Mouse (Mus musculus) liver, embryonic 11.5 days (tissue): ENCODE results near the gene Sqor. TPM values are rescaled to one million over a fixed set of nuclear protein-coding genes. Genes with fewer than 3 reads are reported as not detected.

Source experiments
- ATAC-seq: fragments of 200-750 bp; cut with Nextera tagmentation; replicated peaks from 2 replicates; pipeline ENCODE4 v1.8.0; 2017; ENCODE audit warnings: moderate number of reproducible peaks, mild to moderate bottlenecking, moderate TSS enrichment, moderate library complexity; ENCODE audit not compliant: low FRiP score
- DNase-seq: peaks from one replicate; pipeline ENCODE4 v3.0.0-alpha.2; 2017; ENCODE audit warnings: low spot score
- H3K27ac ChIP-seq: fragments of 300-500 bp; sonication (generic); 2 replicates; pipeline ENCODE4 v1.5.1; 2014; ENCODE audit warnings: mild to moderate bottlenecking, low read depth, low read length, control low read depth
- H3K27me3 ChIP-seq: fragments of 300-500 bp; sonication (generic); replicated peaks from 2 replicates; pipeline ENCODE4 v1.6.1; 2014; ENCODE audit warnings: low read length, mixed read lengths; ENCODE audit not compliant: control insufficient read depth, insufficient read depth
- H3K36me3 ChIP-seq: fragments of 300-500 bp; sonication (generic); 2 replicates; pipeline ENCODE4 v1.6.1; 2014; ENCODE audit warnings: mild to moderate bottlenecking, low read length, moderate library complexity, mixed read lengths; ENCODE audit not compliant: control insufficient read depth, insufficient read depth
- H3K4me1 ChIP-seq: fragments of 300-500 bp; sonication (generic); replicated peaks from 2 replicates; pipeline ENCODE4 v1.6.1; 2014; ENCODE audit warnings: low read length, mixed read lengths; ENCODE audit not compliant: control insufficient read depth, insufficient read depth
- H3K4me2 ChIP-seq: fragments of 300-500 bp; sonication (generic); 2 replicates; pipeline ENCODE4 v1.6.1; 2014; ENCODE audit warnings: mild to moderate bottlenecking, control low read depth, moderate library complexity
- H3K4me3 ChIP-seq: fragments of 300-500 bp; sonication (generic); 2 replicates; pipeline ENCODE4 v1.5.1; 2014; ENCODE audit warnings: low read depth, low read length, control low read depth
- H3K9ac ChIP-seq: fragments of 300-500 bp; sonication (generic); 2 replicates; pipeline ENCODE4 v1.6.1; 2014; ENCODE audit warnings: low read depth, low read length, control low read depth
- H3K9me3 ChIP-seq: fragments of 300-500 bp; sonication (generic); 2 replicates; pipeline ENCODE4 v1.6.1; 2016; ENCODE audit warnings: low read length, inconsistent platforms, mixed read lengths; ENCODE audit not compliant: control insufficient read depth
- WGBS: fragments of 180-500 bp; shearing (Covaris S2); extraction: QIAGEN DNeasy Blood & Tissue Kit; methylation state at CpG from one replicate; pipeline ENCODE4 v1.1.7; 2014; 5-methylcytosine and 5-hydroxymethylcytosine counted together
- polyA plus RNA-seq: library from polyadenylated mRNA; unstranded; fragments of >200 nt; fragmentation: Nextera tagmentation; extraction: Ambion mirVana; gene quantifications from 2 replicates; pipeline ENCODE4 v1.2.1, GENCODE M21; 2014

The Sqor gene
- polyA plus RNA-seq, 1 experiment from 2014 or later: 2.3 TPM

DNA sequence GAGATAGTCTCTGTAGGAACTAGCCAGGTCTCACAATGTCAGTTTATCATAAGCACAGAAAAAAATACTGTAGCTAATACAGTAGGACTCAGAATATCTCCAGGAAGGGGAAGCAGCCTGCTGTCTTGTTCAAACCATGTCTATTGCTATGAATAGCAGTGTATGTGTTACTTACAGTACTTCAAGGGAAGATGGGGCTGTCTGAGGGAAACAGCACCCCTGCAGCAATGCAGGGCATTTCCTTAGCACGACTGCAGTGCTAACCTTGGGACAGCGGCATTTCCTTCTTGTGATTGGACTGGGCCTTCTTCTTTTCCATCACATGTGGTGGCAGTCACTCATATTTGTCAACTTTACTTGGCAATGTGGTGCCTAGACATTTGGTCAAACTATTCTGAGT lies 11.8 kb downstream of the Sqor start:
- Histone ChIP-seq H3K4me3 (no peak overlapping the region), H3K9me3 (no peaks in the 10 kb centered on the region), H3K4me2 (no peak overlapping the region), H3K27me3 (no peaks in the 10 kb centered on the region), H3K9ac (no peak overlapping the region), H3K27ac (no peak overlapping the region), H3K4me1 (no peaks in the 10 kb centered on the region), H3K36me3 (no peaks in the 10 kb centered on the region)
- ATAC-seq: no peak; the same call in 1 of the 2 replicates
- 57% methylated on average over 2 of the region's 2 CpGs for WGBS
- no peak for DNase-seq

DNA sequence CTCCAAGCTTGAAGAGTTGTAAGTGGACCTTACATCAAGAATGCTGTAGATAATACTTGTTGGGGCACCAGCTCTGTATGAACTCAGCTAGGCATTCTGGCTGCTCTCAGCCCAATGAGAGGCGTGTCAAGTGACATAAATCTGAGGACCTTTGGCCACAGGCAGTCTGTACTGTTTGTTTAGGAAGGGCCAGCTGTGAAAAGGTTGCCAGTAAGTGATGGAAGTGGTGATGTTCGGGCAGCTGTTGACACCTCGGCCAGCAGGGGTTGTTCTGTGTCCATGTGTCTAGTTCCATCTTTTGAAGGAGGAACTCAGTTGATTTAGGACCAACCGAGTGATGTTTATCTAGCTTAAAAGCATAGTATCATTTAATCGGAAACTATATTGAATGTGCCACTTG lies 14.9 kb downstream of the Sqor start:
- Histone ChIP-seq H3K36me3 (no peaks in the 10 kb centered on the region), H3K27me3 (no peaks in the 10 kb centered on the region), H3K9ac (no peak overlapping the region), H3K4me3 (no peak overlapping the region), H3K27ac (no peak overlapping the region), H3K9me3 (no peaks in the 10 kb centered on the region), H3K4me2 (no peak overlapping the region), H3K4me1 (no peaks in the 10 kb centered on the region)
- ATAC-seq (no peak), DNase-seq (no peak)
- 55% methylated on average over 5 of the region's 5 CpGs for WGBS

- Histone ChIP-seq H3K9ac (no peak overlapping the region), H3K4me2 (no peak overlapping the region), H3K36me3 (no peaks in the 10 kb centered on the region), H3K27me3 (no peaks in the 10 kb centered on the region), H3K9me3 (no peaks in the 10 kb centered on the region), H3K27ac (no peak overlapping the region), H3K4me1 (no peaks in the 10 kb centered on the region), H3K4me3 (no peak overlapping the region)
- whole genome bisulfite sequencing: 26% methylated on average over 3 of the region's 3 CpGs
- DNase-seq (no peak), ATAC-seq (no peak)
Measured at GRCm38 (mm10) chr2:122780447-122780846, 15.4 kb downstream of the Sqor start.

DNA sequence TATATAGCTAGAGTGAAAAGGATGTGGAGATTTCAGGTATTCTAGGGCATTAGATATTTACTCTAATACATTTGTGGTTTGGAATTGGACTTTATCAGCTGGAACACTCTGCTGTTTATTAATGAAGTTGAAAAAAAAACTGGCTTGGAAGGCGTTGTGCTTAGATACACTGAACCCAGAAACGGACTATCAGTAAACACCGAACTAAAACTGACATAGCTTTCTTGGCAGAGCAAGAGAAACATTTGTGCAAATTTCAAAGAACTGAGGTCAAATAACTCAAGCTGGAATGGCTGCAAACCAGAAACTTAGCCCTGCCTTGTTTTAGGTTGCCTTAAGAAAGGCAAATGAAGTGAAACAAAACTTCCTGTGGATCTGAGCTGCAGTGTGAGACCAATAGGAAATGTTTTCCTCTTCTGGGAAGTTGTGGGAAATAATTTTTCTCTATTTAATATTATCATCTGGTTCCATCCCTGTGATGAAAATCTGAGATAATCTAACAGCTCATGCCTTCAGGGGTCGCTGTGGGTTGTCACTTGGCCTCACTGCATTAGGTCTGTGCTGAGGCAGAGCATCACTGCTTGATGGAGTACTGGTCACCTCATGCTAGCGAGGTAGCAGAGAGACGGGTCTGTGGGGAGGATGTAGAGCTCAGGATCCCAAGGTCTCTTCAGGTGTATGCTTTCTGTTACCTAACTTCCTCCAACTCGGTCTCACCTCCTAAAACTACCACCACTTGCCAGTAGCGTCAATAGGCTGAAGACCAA lies 16.7 kb downstream of the Sqor start:
- Histone ChIP-seq H3K9me3 (no peaks in the 10 kb centered on the region), H3K4me1 (no peaks in the 10 kb centered on the region), H3K4me3 (no peak overlapping the region), H3K27ac (no peak overlapping the region), H3K9ac (no peak overlapping the region), H3K36me3 (no peaks in the 10 kb centered on the region), H3K27me3 (no peaks in the 10 kb centered on the region), H3K4me2 (no peak overlapping the region)
- WGBS: 66% methylated on average over 8 of the region's 8 CpGs
- DNase-seq (no peak), ATAC-seq (no peak)

- Histone ChIP-seq H3K27ac (no peak overlapping the region), H3K9me3 (no peaks in the 10 kb centered on the region), H3K4me1 (no peaks in the 10 kb centered on the region), H3K4me3 (no peak overlapping the region), H3K27me3 (no peaks in the 10 kb centered on the region), H3K36me3 (no peaks in the 10 kb centered on the region), H3K4me2 (no peak overlapping the region), H3K9ac (no peak overlapping the region)
- 92% methylated on average over 2 of the region's 2 CpGs for WGBS
- DNase-seq: no peak
- ATAC-seq: no peak
Measured at GRCm38 (mm10) chr2:122783730-122784129, 18.7 kb downstream of the Sqor start.

DNA sequence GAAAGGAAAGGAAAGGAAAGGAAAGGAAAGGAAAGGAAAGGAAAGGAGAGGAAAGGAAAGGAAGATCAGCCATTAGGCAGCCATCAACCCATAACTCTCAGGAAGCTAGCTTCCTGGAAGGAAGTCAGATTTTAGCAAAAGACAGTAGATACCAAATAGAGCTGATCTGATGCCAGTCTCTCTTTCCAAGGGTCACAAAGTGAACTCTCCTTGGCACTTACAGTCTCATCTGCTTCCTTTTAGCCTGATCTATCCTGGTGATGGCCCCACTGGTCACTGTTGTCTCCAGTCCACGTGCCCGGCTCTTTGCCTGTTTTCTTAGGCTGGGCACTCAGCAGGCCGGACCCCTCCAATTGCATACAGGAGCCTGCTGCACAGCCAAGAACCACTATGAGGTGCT lies 19.7 kb downstream of the Sqor start:
- no peak for DNase-seq
- Histone ChIP-seq H3K9me3 (no peaks in the 10 kb centered on the region), H3K4me1 (no peaks in the 10 kb centered on the region), H3K36me3 (no peaks in the 10 kb centered on the region), H3K4me3 (no peak overlapping the region), H3K27ac (no peak overlapping the region), H3K9ac (no peak overlapping the region), H3K27me3 (no peaks in the 10 kb centered on the region), H3K4me2 (no peak overlapping the region)
- no peak for ATAC-seq
- 87% methylated on average over 3 of the region's 3 CpGs for WGBS

GRCm38 (mm10) chr2:122786167-122786566 lies 21.1 kb downstream of the Sqor start:
- Histone ChIP-seq H3K27me3 (no peaks in the 10 kb centered on the region), H3K9ac (no peak overlapping the region), H3K4me2 (no peak overlapping the region), H3K4me1 (no peaks in the 10 kb centered on the region), H3K4me3 (no peak overlapping the region), H3K9me3 (no peaks in the 10 kb centered on the region), H3K36me3 (no peaks in the 10 kb centered on the region), H3K27ac (no peak overlapping the region)
- no peak for DNase-seq
- 78% methylated on average over 2 of the region's 2 CpGs for WGBS
- no peak for ATAC-seq

DNA sequence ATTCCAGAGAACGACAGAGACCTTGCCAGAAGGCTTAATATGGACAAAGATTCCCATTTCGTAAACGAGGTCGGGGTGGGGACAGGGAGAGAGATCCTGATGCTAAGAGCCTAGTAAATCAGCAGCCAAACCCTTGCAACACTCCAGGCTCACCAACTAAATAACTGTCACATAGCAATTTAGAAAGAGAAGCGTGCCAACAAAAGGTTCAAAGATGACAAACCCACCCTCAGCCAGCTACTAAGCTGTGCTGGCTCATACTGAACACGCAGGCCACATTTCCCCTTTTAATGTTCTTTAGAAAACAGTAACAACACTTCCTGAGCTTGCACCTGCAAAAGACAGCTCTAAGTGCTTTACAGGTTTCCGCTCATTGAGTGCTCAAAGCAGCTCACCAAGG lies 24.3 kb downstream of the Sqor start:
- no peak overlapping the region for H3K4me2 ChIP-seq
- H3K27me3 ChIP-seq: no peaks in the 10 kb centered on the region
- no peak for ATAC-seq
- H3K36me3 ChIP-seq: no peaks in the 10 kb centered on the region
- no peak overlapping the region for H3K9ac ChIP-seq
- H3K9me3 ChIP-seq: no peaks in the 10 kb centered on the region
- DNase-seq: no peak
- no peak overlapping the region for H3K4me3 ChIP-seq
- H3K4me1 ChIP-seq: no peaks in the 10 kb centered on the region
- no peak overlapping the region for H3K27ac ChIP-seq
- WGBS: 79% methylated on average over 7 of the region's 7 CpGs

- H3K27me3 ChIP-seq: no peaks in the 10 kb centered on the region
- no peak overlapping the region for H3K4me3 ChIP-seq
- no peak overlapping the region for H3K9ac ChIP-seq
- H3K4me2 ChIP-seq: no peak overlapping the region
- 66% methylated on average over 6 of the region's 6 CpGs for WGBS
- no peak overlapping the region for H3K27ac ChIP-seq
- ATAC-seq (no peak), DNase-seq (no peak)
- H3K36me3 ChIP-seq: no peaks in the 10 kb centered on the region
- no peaks in the 10 kb centered on the region for H3K4me1 ChIP-seq
- H3K9me3 ChIP-seq: no peaks in the 10 kb centered on the region
Measured at GRCm38 (mm10) chr2:122789730-122790129, 24.7 kb downstream of the Sqor start.
